Mouse (Mus musculus) G1E (cell line): ENCODE results near the gene Stpg3.

Experiments
- CTCF ChIP-seq: IDR thresholded peaks from 2 replicates; pipeline ENCODE4 v1.5.1; 2012; ENCODE audit warnings: low read depth, low read length, inconsistent platforms, mixed read lengths
- GATA1 ChIP-seq: IDR thresholded peaks from 2 replicates; pipeline ENCODE4 v1.6.1; 2012; ENCODE audit warnings: borderline replicate concordance, low read length, inconsistent platforms, mixed read lengths
- POLR2AphosphoS5 ChIP-seq: IDR thresholded peaks from 2 replicates; pipeline ENCODE4 v1.6.1; 2012; ENCODE audit warnings: low read depth, low read length, inconsistent platforms; ENCODE audit not compliant: insufficient replicate concordance

- no peak for TF ChIP-seq CTCF
- TF ChIP-seq POLR2AphosphoS5, result no peak
- TF ChIP-seq GATA1, result no peak
These were observed 25.9 kb upstream of the Stpg3 start for GRCm38 (mm10) chr2:25240310-25240709.
